Mouse (Mus musculus) right cerebral cortex, adult 18-20 months (tissue): ENCODE data around the gene Gm17334.
A peak's percentile ranks its signal among the peaks of the same experiment; 100 is the strongest.

Source experiments
- DNase-seq: peaks from one replicate; pipeline ENCODE4 v3.0.0; 2022; ENCODE audit warnings: mixed read lengths

The Gm17334 gene

GRCm38 (mm10) chr11:53737573-53737946, 35.4 kb downstream of the Gm17334 start:
- peak; percentile 50 for DNase-seq

- peak; percentile 73 for DNase-seq
Observed at GRCm38 (mm10) chr11:53736771-53737572, 36.0 kb downstream of the Gm17334 start.

GRCm38 (mm10) chr11:53735682-53736245, 37.2 kb downstream of the Gm17334 start:
- DNase-seq = peak; percentile 62

DNA sequence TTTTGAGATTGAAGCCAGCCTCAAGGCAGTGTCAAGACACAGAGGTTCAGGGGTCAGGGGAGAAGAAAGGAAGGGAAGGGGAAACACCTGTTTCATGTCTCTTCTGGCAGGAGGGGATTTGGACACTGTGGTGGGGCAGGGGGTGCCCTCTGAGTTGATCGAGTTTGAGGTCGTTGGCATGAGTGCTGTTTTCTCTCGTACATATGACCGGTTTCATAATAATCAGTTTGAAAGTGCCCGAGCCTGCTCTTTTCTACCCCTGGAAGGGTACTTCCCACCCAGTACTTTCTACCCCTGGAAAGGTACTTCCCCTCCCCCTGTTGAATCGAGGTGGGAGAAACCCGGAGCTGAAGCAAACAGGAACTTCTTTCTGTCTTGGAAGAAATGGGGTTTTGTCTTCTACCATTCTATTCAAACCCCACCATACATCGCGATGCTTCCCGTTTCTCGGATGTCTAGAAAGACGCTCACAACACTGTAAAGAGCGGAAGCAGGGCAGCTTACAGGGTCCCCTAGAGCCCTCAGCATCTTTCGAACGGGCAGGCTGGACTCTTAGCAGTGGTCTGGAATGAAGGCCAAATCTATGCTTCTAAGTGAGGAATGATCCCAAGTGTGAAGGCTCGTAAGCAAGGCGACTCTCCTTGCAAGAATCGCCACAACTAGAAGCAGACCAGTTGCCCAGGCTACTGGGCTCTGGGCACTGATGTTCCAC, 37.9 kb downstream of the Gm17334 start:
- no peak for DNase-seq

GRCm38 (mm10) chr11:53734431-53734830, 38.6 kb downstream of the Gm17334 start:
- DNase-seq = no peak

GRCm38 (mm10) chr11:53733824-53734223, 39.2 kb downstream of the Gm17334 start:
- DNase-seq = no peak

GRCm38 (mm10) chr11:53732244-53732643, 40.7 kb downstream of the Gm17334 start:
- DNase-seq = no peak

DNA sequence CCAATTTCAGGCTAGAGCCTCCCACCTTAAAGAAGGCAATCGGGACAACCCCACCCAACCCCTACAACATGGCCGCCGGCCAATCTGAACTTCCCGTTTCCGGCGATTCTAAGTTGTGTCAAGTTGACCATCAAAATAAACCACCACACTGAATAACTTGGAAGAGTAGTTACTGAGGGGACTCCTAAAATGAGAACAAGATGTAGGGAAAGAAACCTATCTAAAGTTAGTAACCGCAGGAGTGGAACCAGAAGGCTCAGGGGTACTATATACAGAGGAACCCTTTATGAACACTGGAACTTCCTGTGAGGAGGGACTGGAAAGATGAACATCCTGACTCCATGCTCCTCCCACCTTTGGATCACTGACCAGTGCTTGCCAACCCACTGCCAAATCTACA, 41.5 kb downstream of the Gm17334 start:
- DNase-seq = no peak
